Mouse (Mus musculus): ENCODE data around the gene Ubqln1. TPM values are rescaled to one million over a fixed set of nuclear protein-coding genes. Genes with fewer than 3 reads are reported as not detected.
A peak's percentile ranks its signal among the peaks of the same experiment; 100 is the strongest.

The Ubqln1 gene
- total and polyA plus RNA-seq, 3 experiments, result 68.6 to 146 TPM; not detected in 1

DNA sequence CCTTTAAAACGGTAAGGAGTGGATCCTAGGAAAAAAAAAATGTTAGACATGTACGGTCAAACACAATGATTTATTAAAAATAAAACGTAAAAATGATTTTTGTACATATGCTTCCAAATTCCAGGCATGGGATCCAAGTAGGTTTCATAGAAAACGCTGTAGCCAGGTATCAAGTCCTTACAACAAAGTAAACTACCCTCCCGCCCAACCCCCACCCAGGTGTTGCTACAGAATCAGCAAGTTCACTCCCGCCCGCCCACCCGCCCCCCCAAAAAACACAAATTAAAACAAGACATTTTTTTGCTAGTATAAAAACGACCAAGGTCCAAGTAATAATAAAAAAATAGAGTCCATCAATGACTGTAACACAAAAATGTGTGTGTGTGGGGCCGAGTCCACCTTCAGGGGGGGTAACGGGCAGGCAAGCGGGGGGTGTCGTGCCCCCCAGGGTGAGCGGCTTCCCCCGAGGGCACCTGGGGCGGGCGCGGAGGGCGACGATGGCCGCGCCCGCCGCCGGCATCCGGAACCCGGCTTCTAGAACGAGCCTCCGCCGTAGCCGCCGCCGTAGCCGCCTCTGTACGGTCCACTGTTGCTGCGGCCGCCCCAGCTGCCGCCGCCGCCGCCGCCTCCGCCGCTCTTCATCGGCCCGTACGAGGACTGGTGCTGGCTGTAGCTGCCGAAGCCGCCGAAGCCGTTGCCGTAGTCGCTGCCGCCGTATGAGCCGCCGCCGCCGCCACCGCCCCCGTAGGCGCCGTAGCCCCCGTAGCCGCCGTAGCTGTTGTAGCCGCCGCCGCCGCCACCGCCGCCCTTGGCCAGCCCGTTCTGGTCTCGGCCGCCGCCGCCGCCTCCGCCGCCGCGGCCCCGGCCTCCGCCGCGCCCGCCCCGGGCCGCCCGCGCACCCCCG is 88.3 kb downstream of the Ubqln1 start:
- Histone ChIP-seq H3K27me3 (ENCODE audit: control insufficient read depth in 1 of 2, insufficient read depth in 2 of 2, low read length in 2 of 2) (no peaks in the 10 kb centered on the region), H3K36me3 (ENCODE audit: control insufficient read depth in 1 of 2, insufficient read depth in 2 of 2, low read length in 2 of 2) (peaks cover 4 to 26% of the 10 kb centered on the region in 2 experiments; a peak in 3 of 4 replicates), H3K4me1 (ENCODE audit: control insufficient read depth in 1 of 2, insufficient read depth in 2 of 2, low read length in 2 of 2) (peaks cover 3 to 17% of the 10 kb centered on the region in 2 experiments), H3K9ac (ENCODE audit: control insufficient read depth, low read depth, low read length, poor library complexity, severe bottlenecking) (peak overlapping the region; percentile 99), H3K4me3 (ENCODE audit: control insufficient read depth in 1 of 2, insufficient read depth in 1 of 2, low read depth in 2 of 2, low read length in 2 of 2) (peak overlapping the region; percentile 91 to 96), H3K9me3 (replicated peaks; ENCODE audit: insufficient read depth, low read length) (no peaks in the 10 kb centered on the region), H3K79me2 (ENCODE audit: control insufficient read depth, insufficient read depth, low read length, poor library complexity) (peaks cover 32% of the 10 kb centered on the region), H3K27ac (ENCODE audit: control insufficient read depth, low read depth, low read length) (peak overlapping the region; percentile 90)
- TF ChIP-seq ETS1 (IDR thresholded peaks at IDR 0.05; ENCODE audit: low read depth, low read length), result no peak
- no peak for TF ChIP-seq GABPA (IDR thresholded peaks at IDR 0.05; ENCODE audit: low read depth, low read length)
- peak; percentile 6; the same call in 1 of the 2 replicates for TF ChIP-seq CHD1 (IDR thresholded peaks at IDR 0.05; ENCODE audit: low read depth, low read length)
- 0 out of 4 replicates have a peak, but pooled peaks of 1 of the 2 experiments have one; percentile 23 for TF ChIP-seq POLR2A (IDR thresholded peaks at IDR 0.05; ENCODE audit: control insufficient read depth in 1 of 2, insufficient read depth in 1 of 2, low read depth in 1 of 2, low read length in 2 of 2, poor library complexity in 1 of 2)
- peak; percentile 66; the same call in 1 of the 2 replicates for TF ChIP-seq UBTF (IDR thresholded peaks at IDR 0.05; ENCODE audit: borderline replicate concordance, insufficient read depth, low read depth, low read length)
- TF ChIP-seq TBP (IDR thresholded peaks at IDR 0.05; ENCODE audit: low read depth, low read length), result no peak
- no peak for TF ChIP-seq MAX (IDR thresholded peaks at IDR 0.05; ENCODE audit: low read length)
- no peak for TF ChIP-seq SMC3 (IDR thresholded peaks at IDR 0.05; ENCODE audit: low read depth, low read length)
- DNase-seq (ENCODE audit: low read depth, low spot score), result peak; percentile 46

Other genes with a start within 250 kb of the Ubqln1 start
- gene Klhl3, start 102.1 kb downstream of the Ubqln1 start, total RNA-seq (2012; rRNA removed), result not detected in 2 replicates
- gene Klhl3, start 102.1 kb downstream of the Ubqln1 start, polyA plus RNA-seq (2012; ENCODE audit: insufficient read depth in 1 of 2, insufficient read length in 2 of 2, low read depth in 1 of 2, low replicate concordance in 2 of 2, missing spikeins in 1 of 2), result under 1 TPM in 1 of 2 experiments, not detected in 1; 0.01 TPM
- 163 and 165 TPM in 2 replicates for gene Hnrnpa0, start 87.1 kb downstream of the Ubqln1 start, total RNA-seq (2012; rRNA removed)
- 100 to 1,000 TPM; 209 to 381 TPM for gene Hnrnpa0, start 87.1 kb downstream of the Ubqln1 start, polyA plus RNA-seq (2012; ENCODE audit: insufficient read depth in 1 of 2, insufficient read length in 2 of 2, low read depth in 1 of 2, low replicate concordance in 2 of 2, missing spikeins in 1 of 2)
- 26.0 and 29.5 TPM in 2 replicates for gene Idnk, start 58.0 kb downstream of the Ubqln1 start, total RNA-seq (2012; rRNA removed)
- 10 to 100 TPM in 1 of 2 experiments, not detected in 1; 50.3 TPM for gene Idnk, start 58.0 kb downstream of the Ubqln1 start, polyA plus RNA-seq (2012; ENCODE audit: insufficient read depth in 1 of 2, insufficient read length in 2 of 2, low read depth in 1 of 2, low replicate concordance in 2 of 2, missing spikeins in 1 of 2)
- 26.7 and 27.6 TPM in 2 replicates for gene Gkap1, start 60.0 kb upstream of the Ubqln1 start, total RNA-seq (2012; rRNA removed)
- gene Gkap1, start 60.0 kb upstream of the Ubqln1 start, polyA plus RNA-seq (2012; ENCODE audit: insufficient read depth in 1 of 2, insufficient read length in 2 of 2, low read depth in 1 of 2, low replicate concordance in 2 of 2, missing spikeins in 1 of 2), result 10 to 100 TPM in 1 of 2 experiments, not detected in 1; 34.1 TPM
- 0.13 and 0.42 TPM in 2 replicates for gene Kif27, start 143.5 kb upstream of the Ubqln1 start, total RNA-seq (2012; rRNA removed)
- gene Kif27, start 143.5 kb upstream of the Ubqln1 start, polyA plus RNA-seq (2012; ENCODE audit: insufficient read depth in 1 of 2, insufficient read length in 2 of 2, low read depth in 1 of 2, low replicate concordance in 2 of 2, missing spikeins in 1 of 2), result under 1 TPM in 1 of 2 experiments, not detected in 1; 0.13 TPM
- gene 2210016F16Rik, start 169.6 kb upstream of the Ubqln1 start, total RNA-seq (2012; rRNA removed), result 0.08 and 0.10 TPM in 2 replicates
- gene 2210016F16Rik, start 169.6 kb upstream of the Ubqln1 start, polyA plus RNA-seq (2012; ENCODE audit: insufficient read depth in 1 of 2, insufficient read length in 2 of 2, low read depth in 1 of 2, low replicate concordance in 2 of 2, missing spikeins in 1 of 2), result under 1 TPM in 1 of 2 experiments, not detected in 1; 0.22 TPM
- 13.9 and 15.5 TPM in 2 replicates for gene Rmi1, start 186.6 kb upstream of the Ubqln1 start, total RNA-seq (2012; rRNA removed)
- 10 to 100 TPM in 1 of 2 experiments, not detected in 1; 21.4 TPM for gene Rmi1, start 186.6 kb upstream of the Ubqln1 start, polyA plus RNA-seq (2012; ENCODE audit: insufficient read depth in 1 of 2, insufficient read length in 2 of 2, low read depth in 1 of 2, low replicate concordance in 2 of 2, missing spikeins in 1 of 2)
- gene Hnrnpk, start 187.7 kb upstream of the Ubqln1 start, total RNA-seq (2012; rRNA removed), result 542 and 594 TPM in 2 replicates
- gene Hnrnpk, start 187.7 kb upstream of the Ubqln1 start, polyA plus RNA-seq (2012; ENCODE audit: insufficient read depth in 1 of 2, insufficient read length in 2 of 2, low read depth in 1 of 2, low replicate concordance in 2 of 2, missing spikeins in 1 of 2), result 1,000 to 10,000 TPM; 1,502 to 1,739 TPM